Mouse (Mus musculus): ENCODE measurements at regions not wholly inside any gene's neighbourhood (a gene's known extent, or its start where the extent isn't known, plus 50 kb on each side); places are given as distances from the start of the nearest gene placed in this dataset.

DNA sequence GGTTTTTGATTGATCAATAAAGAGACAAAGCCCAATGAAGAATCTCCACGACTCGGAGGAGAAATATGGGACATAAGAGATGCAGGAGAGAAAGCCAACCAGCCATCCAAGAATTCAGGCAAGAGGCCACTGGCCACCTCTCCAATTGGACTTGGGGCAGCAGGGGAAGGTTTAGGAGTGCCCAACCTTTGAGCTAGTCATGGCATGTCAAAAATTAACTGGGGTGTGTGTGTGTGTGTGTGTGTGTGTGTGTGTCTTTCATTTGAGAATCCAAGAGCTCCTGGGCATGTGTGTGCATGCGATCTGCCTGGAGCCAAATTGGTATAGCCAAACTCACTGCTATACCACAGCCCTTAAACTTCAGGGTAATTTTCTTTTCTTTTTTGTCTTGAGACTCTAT is 51.6 kb upstream of the Cecr2 start:
- DNase-seq (ENCODE audit: low spot score in 2 of 2) = no peak

DNA sequence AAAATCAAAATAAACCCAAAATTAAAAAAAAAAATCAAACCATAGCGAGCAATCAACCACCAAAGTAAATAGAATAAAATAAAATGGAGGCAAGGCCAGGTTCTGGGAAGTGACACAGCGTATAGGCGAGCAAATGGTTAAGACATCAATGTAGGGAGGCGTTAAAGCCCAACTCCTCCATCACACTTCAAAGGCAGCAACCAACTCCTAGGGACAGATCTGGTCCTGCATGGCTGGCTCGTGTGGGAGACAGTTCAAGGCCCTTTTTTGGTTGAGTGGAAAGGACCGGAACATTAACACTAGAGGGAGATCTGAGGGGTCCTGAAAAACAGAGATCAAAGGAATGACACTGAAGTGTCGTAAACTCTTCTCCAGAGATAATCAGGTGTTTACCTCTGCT is 53.8 kb upstream of the Cecr2 start:
- no peak for DNase-seq (ENCODE audit: low spot score in 2 of 2)

DNA sequence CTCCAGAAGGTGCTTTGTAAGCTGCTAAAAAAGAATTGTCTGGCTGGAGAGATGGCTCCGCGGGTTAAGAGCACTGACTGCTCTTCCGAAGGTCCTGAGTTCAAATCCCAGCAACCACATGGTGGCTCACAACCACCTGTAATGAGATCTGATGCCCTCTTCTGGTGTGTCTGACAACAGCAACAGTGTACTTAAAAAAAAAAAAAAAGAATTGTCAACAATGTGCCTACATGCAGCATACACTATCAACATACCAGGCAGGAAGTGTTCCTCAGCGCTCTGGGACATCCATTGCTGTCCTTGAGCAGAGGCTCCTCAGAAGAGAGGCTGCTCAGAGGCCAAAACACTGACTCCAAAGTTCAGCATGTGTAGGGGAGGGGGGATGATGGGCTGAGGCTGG is 56.3 kb upstream of the Cecr2 start:
- no peak for DNase-seq (ENCODE audit: low spot score in 2 of 2)

DNA sequence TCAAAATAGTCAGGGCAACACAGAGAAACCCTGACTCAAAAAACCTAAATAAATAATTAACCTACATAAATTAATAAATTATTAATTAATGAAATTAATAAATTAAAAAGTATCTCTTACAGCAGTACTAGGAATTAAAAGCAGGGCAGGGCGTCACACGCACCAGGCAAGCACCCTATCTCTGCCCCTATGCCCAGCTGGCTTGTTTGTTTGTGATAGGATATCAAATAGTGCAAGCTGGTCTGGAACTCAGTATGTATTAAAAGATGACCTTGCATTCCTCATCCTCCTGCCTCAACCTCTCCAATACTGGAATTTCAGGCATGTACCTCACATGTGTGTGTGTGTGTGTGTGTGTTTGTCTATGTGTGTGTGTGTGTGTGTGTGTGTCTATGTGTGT is 60.7 kb upstream of the Cecr2 start:
- DNase-seq (ENCODE audit: low spot score in 2 of 2) = no peak

DNA sequence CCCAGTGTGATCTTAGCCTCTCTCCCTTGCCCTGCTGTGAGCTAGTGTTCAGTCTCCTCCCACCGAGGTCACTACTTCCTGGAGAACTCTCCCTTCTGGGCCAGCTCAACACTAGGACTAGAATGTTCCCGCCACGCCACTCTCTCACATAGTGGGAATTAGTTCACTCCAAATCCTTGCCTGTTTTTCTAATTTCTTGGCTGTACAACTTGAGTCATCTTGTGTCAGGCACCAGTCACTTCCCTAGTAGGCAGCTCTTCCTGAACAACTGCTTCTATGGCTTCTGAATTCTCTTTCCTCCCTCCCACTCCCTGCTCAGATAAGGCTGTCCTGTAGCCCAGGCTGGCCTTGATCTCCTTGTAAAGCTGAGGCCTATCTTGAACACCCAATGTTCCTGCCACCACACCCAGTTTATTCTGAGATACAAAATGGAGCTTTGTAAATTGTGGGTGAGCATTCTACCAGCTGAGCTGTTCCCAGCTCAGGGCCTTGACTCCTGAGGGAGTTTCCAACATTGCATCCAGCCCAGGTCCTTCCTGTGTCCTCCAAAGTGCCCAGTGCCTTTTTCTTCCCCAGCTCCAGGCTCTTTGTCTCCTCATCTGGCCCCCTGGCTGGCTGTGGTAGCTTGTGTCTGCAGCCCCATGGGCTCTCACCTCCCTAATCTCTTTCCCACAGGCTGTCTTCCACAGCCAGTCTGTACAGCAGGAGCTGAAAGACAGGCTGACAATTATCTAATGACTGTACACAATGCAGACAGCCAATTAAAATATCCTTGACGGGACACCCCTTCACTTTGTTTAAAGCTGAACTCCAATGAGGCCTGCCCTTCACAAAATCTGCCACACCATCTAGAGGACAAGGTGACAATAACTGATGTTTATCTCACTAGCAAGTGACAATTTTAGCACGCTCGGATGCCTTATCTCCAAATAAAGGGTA is 61.9 kb upstream of the Cecr2 start:
- no peak for DNase-seq (ENCODE audit: low spot score in 2 of 2)

DNA sequence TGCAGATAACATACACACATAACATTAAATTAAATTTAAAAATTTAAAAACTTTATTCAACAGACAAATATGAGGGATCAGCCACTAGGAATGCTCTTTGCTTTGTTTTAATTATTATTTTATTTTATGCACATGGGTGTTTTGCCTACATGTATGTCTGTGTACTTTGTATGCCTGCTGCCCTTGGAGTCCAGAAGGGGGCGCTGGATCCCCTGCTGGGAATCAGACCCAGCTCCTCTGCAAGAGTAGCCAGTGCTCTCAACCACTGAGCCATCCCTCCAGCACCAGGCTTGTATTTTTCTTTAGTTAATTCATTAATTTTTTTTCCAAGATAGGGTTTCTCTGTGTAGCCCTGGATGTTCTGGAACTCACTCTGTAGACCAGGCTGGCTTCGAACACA is 62.7 kb upstream of the Cecr2 start:
- DNase-seq (ENCODE audit: low spot score in 2 of 2) = no peak

DNA sequence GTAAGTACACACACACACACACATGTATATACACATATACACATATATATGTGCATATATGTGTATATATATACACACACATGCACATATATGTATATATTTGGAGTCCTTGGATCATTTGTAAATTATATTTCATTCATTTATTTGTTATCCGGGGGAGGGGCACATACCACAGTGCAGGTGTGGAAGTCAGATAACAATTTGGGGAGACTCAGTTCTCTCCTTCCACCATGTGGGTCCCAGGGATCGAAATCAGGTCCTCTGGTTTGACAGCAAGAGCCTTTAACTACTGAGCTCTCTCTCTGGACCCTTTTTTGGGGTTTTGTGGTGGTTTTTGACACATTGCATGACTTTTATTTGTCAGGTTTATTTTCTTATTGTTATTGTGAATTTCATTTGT is 65.8 kb upstream of the Cecr2 start:
- DNase-seq (ENCODE audit: low spot score in 2 of 2) = no peak

DNA sequence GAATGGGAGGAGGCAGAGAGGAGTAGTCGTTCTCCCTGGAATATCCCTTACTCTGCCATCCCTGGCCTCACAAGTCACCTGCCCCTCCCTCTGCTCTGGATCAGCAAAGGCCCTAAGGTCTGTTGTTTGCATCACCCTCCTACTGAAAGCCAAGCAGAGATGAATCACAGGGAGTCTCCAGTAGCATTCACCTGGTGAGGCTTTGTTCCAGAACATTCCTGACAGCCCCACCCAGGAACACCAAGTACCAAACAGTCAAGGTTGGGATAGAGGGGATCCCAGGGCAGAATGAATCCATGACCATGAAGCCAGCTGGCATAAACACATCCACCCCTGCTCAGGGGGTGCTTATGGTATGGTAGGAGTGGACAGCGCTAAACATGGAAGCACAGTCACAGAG is 67.4 kb upstream of the Hdhd5 start:
- no peak for DNase-seq (ENCODE audit: low spot score in 2 of 2)

DNA sequence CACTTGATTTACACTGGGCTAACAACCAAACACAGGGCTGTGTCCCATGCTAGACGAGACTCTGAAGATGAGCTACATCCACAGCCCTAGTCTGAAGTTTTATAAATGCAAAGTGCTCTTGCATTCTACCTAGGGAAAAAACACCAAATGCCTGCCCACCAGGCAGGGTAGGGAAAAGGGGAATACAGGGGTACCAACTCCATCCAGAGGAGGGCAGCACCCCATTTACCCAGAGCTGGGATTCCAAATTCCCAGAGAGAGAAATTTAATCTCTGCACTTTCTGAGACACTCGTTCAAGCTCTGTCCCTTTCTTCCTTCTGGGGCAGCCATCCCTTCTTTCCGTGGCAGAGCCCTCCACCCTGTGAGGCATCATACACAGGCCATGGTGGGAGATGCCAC is 66.8 kb upstream of the Hdhd5 start:
- DNase-seq (ENCODE audit: low spot score in 2 of 2) = no peak

DNA sequence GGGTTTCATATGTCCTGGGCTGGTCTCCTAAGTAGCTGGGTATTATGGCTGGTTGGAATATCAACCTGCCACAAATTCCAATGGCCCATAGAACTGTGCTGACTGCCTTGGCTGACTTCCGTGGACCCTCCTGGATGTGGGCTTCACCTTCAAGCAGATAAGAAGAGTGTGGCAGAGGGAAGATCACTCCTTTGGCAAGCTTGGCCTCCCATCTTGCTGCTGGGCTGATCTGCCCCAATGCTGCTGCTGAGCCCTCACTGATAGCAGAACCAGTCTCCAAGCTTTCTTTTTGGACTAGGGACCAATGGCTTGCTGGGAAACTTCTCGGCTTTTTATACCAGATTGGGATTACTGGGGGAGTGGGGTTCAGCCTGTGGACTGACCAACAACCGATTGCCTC is 65.6 kb upstream of the Hdhd5 start:
- no peak for DNase-seq (ENCODE audit: low spot score in 2 of 2)

DNA sequence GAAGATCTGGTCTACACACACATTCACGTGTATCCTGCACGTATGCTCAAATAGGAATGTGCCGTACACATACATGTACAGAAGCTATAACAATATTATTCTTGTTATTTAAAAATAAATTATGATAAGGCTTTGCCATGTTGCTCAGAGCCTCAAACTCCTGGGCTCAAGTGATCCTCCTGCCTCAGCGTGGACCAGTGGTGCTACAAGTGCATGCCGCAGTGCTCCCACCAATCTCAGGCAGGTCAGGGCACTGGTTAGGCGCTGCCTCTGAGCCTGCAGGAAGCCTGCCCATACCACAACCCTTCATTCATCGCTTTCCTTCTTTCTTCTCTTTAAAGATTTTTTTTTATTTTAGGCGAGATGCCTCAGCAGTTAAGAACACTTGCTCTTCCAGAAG is 63.3 kb upstream of the Hdhd5 start:
- DNase-seq (ENCODE audit: low spot score in 2 of 2) = no peak

DNA sequence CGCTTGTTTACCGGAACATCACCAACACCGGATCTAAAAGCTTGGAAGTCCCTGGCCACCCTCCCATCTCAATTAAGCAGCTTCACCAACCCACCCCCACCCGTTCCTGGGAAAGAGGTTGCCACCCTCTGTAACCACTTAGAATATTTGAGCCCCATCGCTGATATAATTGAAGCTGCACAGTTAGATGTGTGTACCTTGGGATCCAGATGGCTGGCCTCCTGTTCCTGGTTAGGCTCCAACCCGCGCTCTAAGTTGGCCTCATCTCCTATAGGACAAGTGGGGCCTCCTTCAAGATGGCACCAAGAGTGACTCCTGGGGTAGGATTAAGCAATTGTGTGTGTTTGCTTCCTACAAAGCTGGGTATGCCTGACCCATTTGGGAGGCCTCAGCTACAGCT is 61.6 kb upstream of the Hdhd5 start:
- no peak for DNase-seq (ENCODE audit: low spot score in 2 of 2)

DNA sequence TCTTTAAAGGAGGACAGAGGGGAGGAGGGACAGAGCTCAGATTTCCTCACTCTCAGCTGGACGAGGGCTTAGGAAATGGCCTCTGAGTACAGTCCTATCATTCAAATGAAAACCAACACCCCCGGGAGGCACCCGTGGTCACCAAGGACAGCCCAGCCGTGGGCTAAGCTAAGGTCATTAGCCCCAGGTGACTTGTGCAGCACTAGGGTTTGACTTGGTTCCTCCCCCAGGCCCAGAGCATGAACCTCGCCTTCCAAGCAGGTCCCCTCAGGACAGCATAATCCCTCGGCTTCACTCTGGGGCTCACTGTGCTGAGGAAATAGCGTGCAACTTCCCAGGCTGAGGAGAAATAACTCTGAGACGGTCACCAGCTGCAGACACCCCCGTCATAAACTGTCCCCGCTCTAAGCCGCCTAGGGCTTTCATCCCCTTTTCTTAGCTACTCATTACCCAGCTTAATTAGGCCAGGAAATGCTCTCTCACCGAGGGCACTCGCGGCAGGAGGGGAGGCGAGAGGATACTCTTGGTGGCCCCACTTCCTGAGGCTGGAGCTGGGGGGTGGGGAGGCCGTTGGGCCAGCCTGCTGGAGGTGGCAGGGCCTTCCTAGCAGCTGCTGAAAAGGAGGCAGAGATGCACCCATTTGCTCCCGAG is 61.0 kb upstream of the Hdhd5 start:
- DNase-seq (ENCODE audit: low spot score in 2 of 2) = peak in 1 of 2 experiments; percentile 36

DNA sequence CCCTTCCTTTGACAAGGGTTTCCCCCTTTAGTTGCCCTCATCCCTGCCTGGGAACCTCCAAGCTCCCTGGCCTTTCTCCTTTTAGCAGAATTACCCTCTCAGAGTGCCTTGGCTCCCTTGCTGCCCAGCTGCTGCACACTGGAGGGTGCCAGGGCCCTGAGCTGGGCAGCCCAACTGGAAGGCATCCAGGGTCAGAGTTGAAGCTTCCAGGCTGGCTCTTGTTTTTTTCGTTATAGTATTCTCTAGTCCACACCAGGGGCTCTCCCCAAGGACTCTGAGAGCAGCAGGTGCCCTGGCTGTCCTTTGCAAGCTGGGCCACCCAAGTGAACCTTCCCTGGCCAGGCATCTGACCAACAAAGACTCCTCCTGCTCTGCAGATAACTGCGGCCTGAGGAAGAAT is 59.1 kb upstream of the Hdhd5 start:
- no peak for DNase-seq (ENCODE audit: low spot score in 2 of 2)

DNA sequence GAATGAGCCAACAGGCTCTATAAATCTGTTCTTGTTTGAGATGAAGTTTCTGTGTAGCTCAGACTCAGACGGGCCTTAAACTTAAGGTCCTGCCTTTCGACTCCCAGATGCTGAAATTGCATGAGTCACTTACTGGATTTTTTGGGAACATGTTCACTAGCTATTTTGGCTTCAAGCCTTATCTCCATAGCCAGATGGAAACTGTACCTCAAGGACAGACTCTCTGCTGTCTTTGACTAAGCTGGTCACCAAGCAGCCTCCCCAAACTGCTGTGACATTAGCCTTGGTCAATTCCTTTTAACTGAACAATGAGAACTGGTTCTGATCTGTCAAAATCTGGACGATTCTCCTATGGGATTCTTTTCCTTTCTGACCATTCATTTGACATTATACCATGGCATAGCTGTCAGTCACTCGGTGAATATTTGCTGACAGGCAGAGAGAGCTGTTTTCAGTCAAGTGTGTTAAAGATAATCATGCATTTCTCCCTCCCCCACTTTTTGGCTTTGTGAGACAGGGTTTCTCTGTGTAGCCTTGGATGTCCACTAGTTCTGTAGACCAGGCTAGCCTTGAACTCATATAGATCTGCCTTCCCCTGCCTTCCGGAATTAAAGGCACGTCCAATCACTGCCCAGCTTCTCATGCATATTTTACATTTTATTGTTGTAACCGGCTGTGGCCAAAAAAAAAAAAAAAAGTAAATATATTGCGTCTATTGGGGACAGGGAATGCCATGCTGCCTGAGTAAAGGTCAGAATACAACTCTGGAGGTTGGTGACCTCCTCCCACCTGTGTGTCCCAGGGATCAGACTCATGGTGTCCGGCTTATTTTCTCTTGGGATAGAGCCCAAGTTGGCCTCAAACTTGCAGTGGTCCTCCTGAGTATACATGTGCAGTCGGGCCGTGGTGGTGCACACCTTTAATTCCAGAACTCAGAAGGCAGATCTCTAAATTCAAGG is 57.9 kb upstream of the Hdhd5 start:
- DNase-seq (ENCODE audit: low spot score in 2 of 2) = no peak

DNA sequence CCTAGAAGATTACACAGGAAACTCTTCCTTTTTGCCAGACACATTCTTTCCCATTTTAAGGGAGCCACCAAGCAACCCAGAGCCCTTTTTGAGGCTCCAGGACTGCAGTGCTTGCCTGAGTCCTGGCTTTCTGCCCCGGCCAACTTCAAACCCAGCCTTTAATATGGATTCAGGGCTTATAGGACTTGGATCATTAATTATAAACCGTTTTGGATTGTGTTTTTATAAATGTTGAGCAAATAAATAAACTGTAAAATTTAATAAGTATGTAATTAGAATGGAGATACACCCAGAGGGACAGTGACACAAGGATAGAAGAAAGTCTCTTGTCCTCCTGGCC is 54.8 kb upstream of the Hdhd5 start:
- DNase-seq (ENCODE audit: low spot score in 2 of 2) = no peak

DNA sequence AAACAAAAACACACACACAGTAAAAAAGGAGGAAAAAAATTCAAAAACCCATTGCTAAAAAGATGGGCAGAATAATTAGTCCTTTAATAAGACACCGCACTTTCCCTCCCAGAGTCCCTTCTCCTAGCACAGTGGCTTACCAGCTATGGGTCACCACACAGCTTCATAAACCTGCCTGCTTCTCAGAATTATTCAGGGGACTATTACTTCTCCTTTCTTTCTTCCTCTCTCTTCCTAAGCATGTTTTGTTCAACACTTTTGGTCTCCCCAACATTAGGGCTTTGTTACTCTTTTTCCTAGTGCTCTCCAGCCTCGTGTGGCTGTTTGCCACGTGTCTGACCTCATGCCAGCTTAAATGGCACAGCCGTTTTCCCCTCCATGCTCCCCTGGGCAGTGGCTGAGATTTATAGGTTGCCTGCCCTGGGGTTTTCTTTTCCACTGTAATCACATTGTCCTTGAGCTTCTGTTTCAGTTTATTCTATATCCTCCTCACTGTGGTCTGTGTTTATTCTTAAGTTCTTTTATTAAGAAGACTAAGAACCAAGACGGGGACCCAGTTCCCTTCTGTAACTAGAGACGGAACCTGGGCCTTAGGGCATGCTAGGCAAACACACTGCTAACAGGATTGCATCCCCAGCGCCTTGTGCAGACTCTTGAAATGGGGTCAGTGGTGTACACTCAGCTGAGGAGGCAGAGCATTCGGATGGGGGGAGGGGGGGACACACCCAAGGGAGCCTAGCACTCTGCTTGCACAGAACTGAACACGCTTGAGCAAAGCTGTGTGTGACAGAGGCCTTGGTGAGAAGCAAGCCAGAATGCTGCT is 54.2 kb upstream of the Hdhd5 start:
- no peak for DNase-seq (ENCODE audit: low spot score in 2 of 2)

DNA sequence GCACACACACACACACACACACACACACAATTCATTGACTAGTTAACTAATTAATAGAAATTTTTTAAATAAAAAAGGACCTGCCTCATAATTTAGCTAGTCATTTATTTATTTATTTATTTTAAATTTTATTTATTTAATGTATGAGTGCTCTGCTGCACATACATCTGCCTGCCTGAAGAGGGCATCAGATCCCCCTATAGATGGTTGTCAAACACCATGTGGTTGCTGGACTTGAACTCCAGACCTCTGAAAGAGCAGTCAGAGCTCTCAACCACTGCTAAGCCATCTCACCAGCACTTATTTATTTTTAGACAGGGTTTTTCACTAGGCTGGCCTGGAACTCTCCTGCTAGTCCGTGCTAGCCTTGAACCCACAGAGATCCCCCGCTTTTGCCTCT is 50.6 kb upstream of the Hdhd5 start:
- DNase-seq (ENCODE audit: low spot score in 2 of 2) = no peak
